Mouse (Mus musculus): ENCODE results near the gene Plekha3. TPM values are rescaled to one million over a fixed set of nuclear protein-coding genes. Genes with fewer than 3 reads are reported as not detected.

The Plekha3 gene
- 25.3 and 28.1 TPM in 2 replicates for total RNA-seq (2017)

DNA sequence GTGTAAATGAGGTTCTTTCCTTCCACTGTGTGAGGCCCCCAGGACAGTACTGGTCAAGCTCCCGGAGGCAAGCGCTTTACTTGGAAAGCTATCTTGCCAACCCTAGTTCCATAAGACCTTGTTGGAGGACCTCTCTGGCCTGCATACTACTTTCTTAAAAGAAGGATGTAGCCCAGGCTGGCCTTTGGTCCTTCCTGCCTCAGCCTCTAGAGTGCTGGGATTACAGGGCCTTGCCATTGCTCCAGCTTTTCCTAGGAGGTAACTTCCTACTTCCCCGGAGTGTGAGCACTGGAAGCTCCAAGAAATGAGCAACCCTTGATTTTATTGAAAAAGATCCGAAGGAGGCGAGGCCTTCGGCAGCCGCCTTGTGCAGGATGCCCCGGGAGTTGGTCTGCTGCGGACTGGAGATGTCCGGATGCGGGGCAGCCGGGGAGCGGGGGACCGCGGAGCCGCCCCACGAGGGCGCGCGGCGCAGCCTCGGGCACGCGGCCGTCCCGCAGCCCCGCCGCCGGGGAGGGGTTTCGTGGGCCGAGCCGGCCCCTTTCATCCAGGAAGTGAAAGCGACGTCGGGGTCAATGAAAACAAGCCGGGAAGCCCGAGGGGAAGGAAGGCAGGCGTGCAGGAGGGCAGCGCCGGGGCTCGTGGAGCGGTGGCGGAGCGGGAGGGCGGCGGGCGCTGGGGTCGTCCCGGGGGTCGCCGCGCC lies at the start of gene Plekha3:
Gene Plekha3 (plus strand): TSS at position 557 of the 703 bp plus-strand sequence.
- ATAC-seq (replicated peaks in 1 of 2; ENCODE audit: insufficient read depth in 1 of 2, low FRiP score in 2 of 2, low TSS enrichment in 1 of 2, low read depth in 1 of 2, poor library complexity in 2 of 2, severe bottlenecking in 2 of 2): peak; percentile 13 to 48; a peak in 3 of 4 replicates

GRCm38 (mm10) chr2:76630293-76630692 lies 44.8 kb upstream of the Plekha3 start:
- no peak for ATAC-seq (replicated peaks in 1 of 2; ENCODE audit: insufficient read depth in 1 of 2, low FRiP score in 2 of 2, low TSS enrichment in 1 of 2, low read depth in 1 of 2, poor library complexity in 2 of 2, severe bottlenecking in 2 of 2)

GRCm38 (mm10) chr2:76631600-76631999 lies 43.5 kb upstream of the Plekha3 start:
- no peak for ATAC-seq (replicated peaks in 1 of 2; ENCODE audit: insufficient read depth in 1 of 2, low FRiP score in 2 of 2, low TSS enrichment in 1 of 2, low read depth in 1 of 2, poor library complexity in 2 of 2, severe bottlenecking in 2 of 2)

DNA sequence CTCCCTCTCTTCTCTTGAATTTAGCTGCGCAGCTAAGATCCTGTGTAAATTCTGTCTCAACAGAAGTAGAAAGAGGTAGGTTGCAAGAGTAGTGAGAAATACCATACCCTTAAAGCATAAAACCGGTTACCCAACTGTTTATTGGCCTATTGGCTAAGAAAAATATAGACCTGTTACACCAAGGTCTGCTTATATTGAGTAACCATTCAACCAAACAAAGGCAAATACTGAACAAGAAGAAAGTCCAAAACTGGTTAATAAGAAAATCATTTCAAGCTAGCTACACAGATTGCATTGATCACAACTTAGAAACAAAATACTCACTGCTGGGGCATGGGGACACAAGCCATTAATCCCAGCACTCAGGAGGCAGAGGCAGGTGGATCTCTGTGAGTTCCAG lies 35.4 kb upstream of the Plekha3 start:
- no peak for ATAC-seq (replicated peaks in 1 of 2; ENCODE audit: insufficient read depth in 1 of 2, low FRiP score in 2 of 2, low TSS enrichment in 1 of 2, low read depth in 1 of 2, poor library complexity in 2 of 2, severe bottlenecking in 2 of 2)

GRCm38 (mm10) chr2:76643801-76644200 lies 31.3 kb upstream of the Plekha3 start:
- no peak for ATAC-seq (replicated peaks in 1 of 2; ENCODE audit: insufficient read depth in 1 of 2, low FRiP score in 2 of 2, low TSS enrichment in 1 of 2, low read depth in 1 of 2, poor library complexity in 2 of 2, severe bottlenecking in 2 of 2)

DNA sequence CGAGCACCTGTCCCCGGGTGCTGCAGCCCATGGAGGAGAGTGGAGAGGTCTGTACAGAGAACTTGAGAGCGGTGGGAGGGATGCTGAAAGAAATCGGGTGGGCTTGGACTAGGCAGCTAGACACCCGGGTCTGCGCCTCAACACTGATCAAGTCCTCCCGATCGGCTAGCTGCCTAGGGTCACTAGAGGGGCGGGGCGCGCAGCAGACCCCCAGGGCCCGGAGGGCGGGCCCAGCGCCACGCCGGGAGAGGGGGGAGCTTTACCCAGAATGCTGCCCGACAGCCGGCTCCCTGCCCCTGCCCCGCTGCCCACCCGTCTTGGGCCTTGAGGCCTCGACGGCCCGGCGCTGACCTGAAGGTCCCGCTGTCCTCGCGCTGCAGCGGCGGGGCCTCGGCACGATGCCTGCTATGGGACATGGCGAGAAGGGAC lies 27.6 kb upstream of the Plekha3 start:
- peak in 1 of 2 experiments; percentile 6; a peak in 1 of 4 replicates for ATAC-seq (replicated peaks in 1 of 2; ENCODE audit: insufficient read depth in 1 of 2, low FRiP score in 2 of 2, low TSS enrichment in 1 of 2, low read depth in 1 of 2, poor library complexity in 2 of 2, severe bottlenecking in 2 of 2)

GRCm38 (mm10) chr2:76647883-76648570 lies 27.1 kb upstream of the Plekha3 start, which contains the start of the genes Prkra and Pjvk:
TSS of gene Prkra (minus strand) at chr2:76648015.
TSS of gene Pjvk (plus strand) at chr2:76648476.
- peak; percentile 97 for ATAC-seq (replicated peaks in 1 of 2; ENCODE audit: insufficient read depth in 1 of 2, low FRiP score in 2 of 2, low TSS enrichment in 1 of 2, low read depth in 1 of 2, poor library complexity in 2 of 2, severe bottlenecking in 2 of 2)

DNA sequence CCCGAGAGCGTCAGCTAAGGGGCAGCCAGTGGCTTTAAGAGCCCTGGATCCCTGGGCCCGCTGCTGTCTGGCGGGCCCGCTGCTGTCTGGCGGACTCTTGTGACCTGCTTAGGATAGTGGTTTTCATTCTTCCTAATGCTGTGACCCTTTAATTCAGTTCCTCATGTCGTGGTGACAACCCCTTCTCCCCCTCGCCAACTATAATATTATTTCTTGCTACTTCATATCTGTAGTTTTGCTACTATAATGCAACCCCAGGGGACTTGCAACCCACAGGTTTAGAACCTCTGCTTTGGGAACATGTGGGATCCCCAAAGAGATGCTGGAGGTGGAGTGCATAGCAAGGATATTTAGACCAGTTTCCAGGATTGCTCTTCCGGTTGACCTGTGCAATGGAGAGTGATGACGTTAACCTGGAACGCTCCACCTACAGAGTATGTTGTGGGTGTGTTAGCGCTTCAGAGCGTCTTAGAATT lies 26.4 kb upstream of the Plekha3 start:
- ATAC-seq (replicated peaks in 1 of 2; ENCODE audit: insufficient read depth in 1 of 2, low FRiP score in 2 of 2, low TSS enrichment in 1 of 2, low read depth in 1 of 2, poor library complexity in 2 of 2, severe bottlenecking in 2 of 2): peak; percentile 2 to 12; a peak in 2 of 4 replicates

DNA sequence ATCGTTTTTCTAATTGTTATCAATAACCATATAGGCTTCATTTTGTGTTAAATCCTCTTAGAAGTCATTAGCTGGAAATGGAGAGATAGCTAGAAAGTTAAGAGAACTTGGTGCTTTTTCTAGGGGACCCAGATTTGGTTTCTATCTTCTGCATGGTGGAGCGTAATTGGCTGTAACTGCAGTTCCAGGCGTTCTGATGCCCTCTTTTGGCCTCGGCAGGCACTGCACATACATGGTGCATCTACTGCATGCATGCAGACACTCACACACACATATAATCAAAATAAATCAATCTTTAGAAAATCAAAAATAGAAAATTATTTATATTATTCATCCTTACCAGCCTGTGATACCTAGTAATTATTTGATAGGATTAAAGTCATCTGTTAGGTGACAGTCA lies 22.0 kb upstream of the Plekha3 start:
- no peak for ATAC-seq (replicated peaks in 1 of 2; ENCODE audit: insufficient read depth in 1 of 2, low FRiP score in 2 of 2, low TSS enrichment in 1 of 2, low read depth in 1 of 2, poor library complexity in 2 of 2, severe bottlenecking in 2 of 2)

GRCm38 (mm10) chr2:76654646-76655045 lies 20.4 kb upstream of the Plekha3 start:
- ATAC-seq (replicated peaks in 1 of 2; ENCODE audit: insufficient read depth in 1 of 2, low FRiP score in 2 of 2, low TSS enrichment in 1 of 2, low read depth in 1 of 2, poor library complexity in 2 of 2, severe bottlenecking in 2 of 2): no peak

DNA sequence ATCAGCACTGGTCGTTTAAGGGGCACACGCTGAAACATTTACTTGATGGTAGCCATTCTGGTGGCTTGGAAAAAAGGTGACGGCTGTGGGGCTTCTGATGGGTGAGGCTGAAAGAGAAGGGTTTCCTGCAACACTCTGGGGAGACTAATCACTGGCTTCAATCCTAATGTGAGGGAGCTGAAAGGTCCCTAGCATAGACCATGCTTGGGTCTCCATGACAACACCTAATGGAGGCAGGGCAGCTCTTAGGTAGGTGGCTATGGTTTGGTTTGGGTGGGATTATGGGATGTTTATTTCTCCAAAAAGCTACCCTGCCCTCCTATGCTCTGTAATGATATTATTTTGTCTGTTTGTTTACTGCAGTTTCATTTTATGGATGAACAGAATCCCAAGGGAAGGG lies 19.6 kb upstream of the Plekha3 start:
- ATAC-seq (replicated peaks in 1 of 2; ENCODE audit: insufficient read depth in 1 of 2, low FRiP score in 2 of 2, low TSS enrichment in 1 of 2, low read depth in 1 of 2, poor library complexity in 2 of 2, severe bottlenecking in 2 of 2): no peak

GRCm38 (mm10) chr2:76655982-76656381 lies 19.1 kb upstream of the Plekha3 start:
- ATAC-seq (replicated peaks in 1 of 2; ENCODE audit: insufficient read depth in 1 of 2, low FRiP score in 2 of 2, low TSS enrichment in 1 of 2, low read depth in 1 of 2, poor library complexity in 2 of 2, severe bottlenecking in 2 of 2): no peak; a peak in 1 of 4 replicates

DNA sequence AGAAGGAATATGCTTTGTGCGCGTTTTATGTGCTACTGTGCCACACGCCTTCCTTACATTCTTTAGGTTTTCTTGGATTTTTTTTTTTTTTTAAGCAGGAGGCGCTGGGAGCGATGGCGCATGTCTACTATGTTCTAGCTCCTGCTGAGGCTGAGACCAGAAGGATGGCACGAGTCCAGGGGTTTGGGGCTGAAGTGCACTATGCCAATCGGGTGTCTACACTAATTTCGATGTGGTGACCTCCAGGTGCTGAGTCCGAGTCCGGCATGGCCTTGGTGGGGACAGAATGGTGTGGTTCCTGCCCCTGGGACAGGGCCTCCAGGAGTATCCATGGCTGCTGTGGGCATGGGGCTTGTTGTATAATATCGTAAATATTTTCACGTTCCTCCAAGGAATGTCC lies 16.5 kb upstream of the Plekha3 start:
- no peak; a peak in 1 of 4 replicates for ATAC-seq (replicated peaks in 1 of 2; ENCODE audit: insufficient read depth in 1 of 2, low FRiP score in 2 of 2, low TSS enrichment in 1 of 2, low read depth in 1 of 2, poor library complexity in 2 of 2, severe bottlenecking in 2 of 2)

- ATAC-seq (replicated peaks in 1 of 2; ENCODE audit: insufficient read depth in 1 of 2, low FRiP score in 2 of 2, low TSS enrichment in 1 of 2, low read depth in 1 of 2, poor library complexity in 2 of 2, severe bottlenecking in 2 of 2): no peak
Observed at GRCm38 (mm10) chr2:76659419-76659818, 15.7 kb upstream of the Plekha3 start.

DNA sequence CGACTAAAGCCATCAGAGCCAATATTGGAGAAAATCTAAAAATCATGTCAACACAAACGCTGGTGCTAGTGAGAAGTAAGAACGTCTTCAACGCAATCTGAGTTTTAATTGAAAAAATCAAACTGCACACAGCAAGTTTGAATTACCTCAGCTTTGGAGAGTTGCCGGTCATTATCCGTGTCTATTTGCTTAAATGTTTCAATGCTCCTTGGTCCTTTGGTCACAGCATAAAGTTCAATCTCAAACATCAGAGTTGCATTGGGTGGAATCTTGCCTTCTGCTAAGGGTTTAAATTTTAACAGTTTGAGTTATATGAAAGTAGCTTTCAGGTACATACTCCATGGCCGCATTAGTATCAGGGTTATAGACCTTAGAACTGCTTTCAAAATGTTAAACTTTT lies 9.6 kb upstream of the Plekha3 start:
- no peak for ATAC-seq (replicated peaks in 1 of 2; ENCODE audit: insufficient read depth in 1 of 2, low FRiP score in 2 of 2, low TSS enrichment in 1 of 2, low read depth in 1 of 2, poor library complexity in 2 of 2, severe bottlenecking in 2 of 2)

GRCm38 (mm10) chr2:76667200-76667599 lies 7.9 kb upstream of the Plekha3 start:
- ATAC-seq (replicated peaks in 1 of 2; ENCODE audit: insufficient read depth in 1 of 2, low FRiP score in 2 of 2, low TSS enrichment in 1 of 2, low read depth in 1 of 2, poor library complexity in 2 of 2, severe bottlenecking in 2 of 2): no peak

- no peak for ATAC-seq (replicated peaks in 1 of 2; ENCODE audit: insufficient read depth in 1 of 2, low FRiP score in 2 of 2, low TSS enrichment in 1 of 2, low read depth in 1 of 2, poor library complexity in 2 of 2, severe bottlenecking in 2 of 2)
Observed at GRCm38 (mm10) chr2:76671641-76672040, 3.4 kb upstream of the Plekha3 start.

GRCm38 (mm10) chr2:76672134-76672745 lies 2.8 kb upstream of the Plekha3 start:
- no peak for ATAC-seq (replicated peaks in 1 of 2; ENCODE audit: insufficient read depth in 1 of 2, low FRiP score in 2 of 2, low TSS enrichment in 1 of 2, low read depth in 1 of 2, poor library complexity in 2 of 2, severe bottlenecking in 2 of 2)
